Mouse (Mus musculus): ENCODE results near the gene Atf6b.

Gene Atf6b

GRCm38 (mm10) chr17:34664472-34664871 lies 17.5 kb downstream of the Atf6b start:
- DNase-seq (ENCODE audit: low spot score in 2 of 2): no peak

- DNase-seq (ENCODE audit: low spot score in 2 of 2): no peak
Measured at GRCm38 (mm10) chr17:34670235-34670634, 23.3 kb downstream of the Atf6b start, which contains the start of gene Tnxb. Gene Tnxb (plus strand): TSS chr17:34670535.

- DNase-seq (ENCODE audit: low spot score in 2 of 2): no peak
Measured at GRCm38 (mm10) chr17:34671151-34672066, 24.5 kb downstream of the Atf6b start.

GRCm38 (mm10) chr17:34672246-34672792 lies 25.4 kb downstream of the Atf6b start:
- DNase-seq (ENCODE audit: low spot score in 2 of 2): no peak

GRCm38 (mm10) chr17:34673139-34673538 lies 26.2 kb downstream of the Atf6b start:
- DNase-seq (ENCODE audit: low spot score in 2 of 2): no peak

- DNase-seq (ENCODE audit: low spot score in 2 of 2): no peak
Measured at GRCm38 (mm10) chr17:34674524-34675204, 27.7 kb downstream of the Atf6b start.

- no peak for DNase-seq (ENCODE audit: low spot score in 2 of 2)
Measured at GRCm38 (mm10) chr17:34675205-34676092, 28.5 kb downstream of the Atf6b start.

- DNase-seq (ENCODE audit: low spot score in 2 of 2): no peak
Measured at GRCm38 (mm10) chr17:34676093-34676460, 29.1 kb downstream of the Atf6b start.

GRCm38 (mm10) chr17:34676671-34677070 lies 29.7 kb downstream of the Atf6b start:
- DNase-seq (ENCODE audit: low spot score in 2 of 2): no peak

GRCm38 (mm10) chr17:34680191-34680590 lies 33.2 kb downstream of the Atf6b start:
- no peak for DNase-seq (ENCODE audit: low spot score in 2 of 2)

- DNase-seq (ENCODE audit: low spot score in 2 of 2): no peak
Measured at GRCm38 (mm10) chr17:34680621-34681020, 33.7 kb downstream of the Atf6b start.

GRCm38 (mm10) chr17:34681132-34681571 lies 34.2 kb downstream of the Atf6b start:
- DNase-seq (ENCODE audit: low spot score in 2 of 2): no peak

- no peak for DNase-seq (ENCODE audit: low spot score in 2 of 2)
Measured at GRCm38 (mm10) chr17:34681881-34682536, 35.1 kb downstream of the Atf6b start.

GRCm38 (mm10) chr17:34683179-34683578 lies 36.2 kb downstream of the Atf6b start:
- DNase-seq (ENCODE audit: low spot score in 2 of 2): no peak

GRCm38 (mm10) chr17:34683686-34684220 lies 36.8 kb downstream of the Atf6b start:
- DNase-seq (ENCODE audit: low spot score in 2 of 2): no peak

GRCm38 (mm10) chr17:34684253-34684893 lies 37.4 kb downstream of the Atf6b start:
- DNase-seq (ENCODE audit: low spot score in 2 of 2): no peak

GRCm38 (mm10) chr17:34685120-34686110 lies 38.5 kb downstream of the Atf6b start:
- DNase-seq (ENCODE audit: low spot score in 2 of 2): no peak

GRCm38 (mm10) chr17:34688889-34689288 lies 41.9 kb downstream of the Atf6b start:
- DNase-seq (ENCODE audit: low spot score in 2 of 2): no peak

GRCm38 (mm10) chr17:34690458-34690857 lies 43.5 kb downstream of the Atf6b start:
- no peak for DNase-seq (ENCODE audit: low spot score in 2 of 2)
